Comparison of ENCODE assay signal across 9 mouse cellular contexts in the genomic region with DNA sequence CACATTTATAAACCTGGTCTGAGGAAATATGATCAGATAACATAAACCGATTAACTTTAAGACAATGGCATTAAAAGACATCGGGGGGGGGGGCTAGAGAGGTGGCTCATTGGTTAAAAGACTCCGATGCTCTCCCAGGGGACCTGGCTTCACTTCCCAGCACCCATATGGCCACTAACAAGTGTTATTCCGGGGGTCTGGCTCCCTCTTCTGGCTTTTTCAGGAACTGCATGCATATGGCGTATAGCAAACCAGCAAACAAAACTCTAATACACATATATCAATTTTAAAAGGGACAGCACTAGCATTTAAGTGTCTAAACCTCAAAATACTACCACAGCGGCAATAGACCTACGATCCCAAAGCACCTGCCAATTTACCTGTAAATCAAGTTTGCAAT.
A peak's percentile ranks its signal among the peaks of the same experiment; 100 is the strongest.
DNase-seq lines count a peak whose midpoint lies in the region; ATAC-seq and TF ChIP-seq lines count a peak whose summit lies in the region.
"Had no signal": no experiment of that assay in that cellular context is flagged by ENCODE, and none has a peak within 500 bp of the region (broad histone marks: within the 10 kb centered on the region; RNA-seq: fewer than 3 reads in every experiment).

No protein-coding gene starts in this region.

- H3K9me3 ChIP-seq in midbrain, postnatal 0 days (ENCODE audit: low read length): no peaks in the 10 kb centered on the region
- no peaks in the 10 kb centered on the region for H3K9me3 ChIP-seq in midbrain, embryonic 15.5 days

- ATAC-seq in midbrain, postnatal 0 days (ENCODE audit: low FRiP score): no peak
- ATAC-seq in midbrain, embryonic 15.5 days (replicated peaks): no peak

- no peak overlapping the region for H3K9ac ChIP-seq in midbrain, postnatal 0 days (replicated peaks; ENCODE audit: low read length, poor library complexity, severe bottlenecking)
- H3K9ac ChIP-seq in midbrain, embryonic 15.5 days: no peak overlapping the region

- no peak for DNase-seq in gastrocnemius, adult 2 months
- no peak for DNase-seq in gastrocnemius, postnatal 25 days
- peak; percentile 27 for DNase-seq in midbrain, postnatal 0 days (ENCODE audit: low spot score)
- peak; percentile 63 for DNase-seq in ZHBTc4 (ENCODE audit: low read depth, low spot score)
- DNase-seq in testis, postnatal 10 days (ENCODE audit: low spot score): peak; percentile 62
- no peak for DNase-seq in right cerebral cortex, postnatal 25 days
- DNase-seq: gastrocnemius, postnatal 14 days; heart, postnatal 36 days had no signal

- H3K4me2 ChIP-seq in midbrain, postnatal 0 days (ENCODE audit: low read depth, low read length, poor library complexity, severe bottlenecking): no peak overlapping the region
- no peak overlapping the region for H3K4me2 ChIP-seq in midbrain, embryonic 15.5 days

- H3K4me3 ChIP-seq in gastrocnemius, adult 2 months: no peak overlapping the region
- no peak overlapping the region for H3K4me3 ChIP-seq in midbrain, postnatal 0 days (ENCODE audit: low read depth, low read length)
- H3K4me3 ChIP-seq in midbrain, embryonic 15.5 days: no peak overlapping the region

- H3K27me3 ChIP-seq in midbrain, postnatal 0 days (ENCODE audit: insufficient read depth, low read length): no peaks in the 10 kb centered on the region
- H3K27me3 ChIP-seq in midbrain, embryonic 15.5 days (replicated peaks): no peaks in the 10 kb centered on the region

- H3K4me1 ChIP-seq in midbrain, postnatal 0 days (ENCODE audit: insufficient read depth, low read length): no peaks in the 10 kb centered on the region
- H3K4me1 ChIP-seq in midbrain, embryonic 15.5 days: no peaks in the 10 kb centered on the region

- H3K27ac ChIP-seq in gastrocnemius, adult 2 months: no peak overlapping the region
- H3K27ac ChIP-seq in midbrain, postnatal 0 days (ENCODE audit: low read depth, low read length): no peak overlapping the region
- H3K27ac ChIP-seq in midbrain, embryonic 15.5 days: no peak overlapping the region

- peaks cover 22% of the 10 kb centered on the region for H3K36me3 ChIP-seq in midbrain, postnatal 0 days (ENCODE audit: insufficient read depth, low read length)
- H3K36me3 ChIP-seq in midbrain, embryonic 15.5 days (replicated peaks): peaks cover 17% of the 10 kb centered on the region; the same call in 1 of the 2 replicates

- 95% methylated on average over 7 of the region's 7 CpGs for WGBS in midbrain, postnatal 0 days
- WGBS in midbrain, embryonic 15.5 days: 89% methylated on average over 7 of the region's 7 CpGs

- intact Hi-C loops in gastrocnemius, adult 2 months (cut with DNase I): no loop called here

- peak; percentile 42 for TF ChIP-seq CTCF in gastrocnemius, adult 2 months (IDR thresholded peaks at IDR 0.05)
- TF ChIP-seq CTCF in midbrain, postnatal 0 days (IDR thresholded peaks at IDR 0.05): peak; percentile 58

Comparison
In these comparisons a context has a peak if more than half of its experiments do, and no peak if none do; other contexts are left out.
1. DNase-seq: peak in midbrain, postnatal 0 days (single experiment), ZHBTc4 (single experiment) and testis, postnatal 10 days (single experiment); none in gastrocnemius, adult 2 months (single experiment), gastrocnemius, postnatal 25 days (single experiment) and right cerebral cortex, postnatal 25 days (single experiment).